Mouse (Mus musculus) intestine, postnatal 0 days (tissue): ENCODE measurements around the gene Gm29797. TPM values are rescaled to one million over a fixed set of nuclear protein-coding genes. Genes with fewer than 3 reads are reported as not detected.
A peak's percentile ranks its signal among the peaks of the same experiment; 100 is the strongest.

Source experiments
- ATAC-seq: fragments of 200-750 bp; cut with Nextera tagmentation; 2 replicates; pipeline ENCODE4 v1.8.0; 2017; ENCODE audit warnings: mild to moderate bottlenecking, moderate TSS enrichment, moderate library complexity
- H3K27ac ChIP-seq: fragments of 300-500 bp; sonication (generic); 2 replicates; pipeline ENCODE4 v1.5.1; 2014; ENCODE audit warnings: mild to moderate bottlenecking, low read depth, low read length, moderate library complexity
- H3K27me3 ChIP-seq: fragments of 300-500 bp; sonication (generic); replicated peaks from 2 replicates; pipeline ENCODE4 v1.6.1; 2014; ENCODE audit warnings: low read length, mixed read lengths; ENCODE audit not compliant: control insufficient read depth, insufficient read depth
- H3K36me3 ChIP-seq: fragments of 300-500 bp; sonication (generic); 2 replicates; pipeline ENCODE4 v1.6.1; 2014; ENCODE audit warnings: mild to moderate bottlenecking, moderate library complexity; ENCODE audit not compliant: control insufficient read depth, insufficient read depth
- H3K4me1 ChIP-seq: fragments of 300-500 bp; sonication (generic); replicated peaks from 2 replicates; pipeline ENCODE4 v1.6.1; 2014; ENCODE audit warnings: antibody characterized with exemption, low read length, mixed read lengths; ENCODE audit not compliant: control insufficient read depth, insufficient read depth
- H3K4me2 ChIP-seq: fragments of 300-500 bp; sonication (generic); replicated peaks from 2 replicates; pipeline ENCODE4 v1.6.1; 2014; ENCODE audit warnings: low read depth, mild to moderate bottlenecking, moderate library complexity
- H3K4me3 ChIP-seq: fragments of 300-500 bp; sonication (generic); 2 replicates; pipeline ENCODE4 v1.5.1; 2014; ENCODE audit warnings: low read depth, low read length
- H3K9ac ChIP-seq: fragments of 300-500 bp; sonication (generic); 2 replicates; pipeline ENCODE4 v1.6.1; 2014; ENCODE audit warnings: mild to moderate bottlenecking, low read depth, low read length
- H3K9me3 ChIP-seq: fragments of 300-500 bp; sonication (generic); 2 replicates; pipeline ENCODE4 v1.6.1; 2016; ENCODE audit warnings: mixed run types; ENCODE audit not compliant: control insufficient read depth
- CTCF ChIP-seq: sonication (generic); IDR thresholded peaks from 2 replicates; pipeline ENCODE4 v1.5.1; 2016; ENCODE audit warnings: low read depth, mild to moderate bottlenecking, control low read depth, antibody characterized with exemption, moderate library complexity
- WGBS: fragments of 180-500 bp; shearing (Covaris S2); extraction: QIAGEN DNeasy Blood & Tissue Kit; methylation state at CpG from one replicate; pipeline ENCODE4 v1.1.7; 2014; 5-methylcytosine and 5-hydroxymethylcytosine counted together
- polyA plus RNA-seq: library from polyadenylated mRNA; unstranded; fragments of >200 nt; fragmentation: Nextera tagmentation; extraction: Ambion mirVana; gene quantifications from 2 replicates; pipeline ENCODE4 v1.2.1, GENCODE M21; 2015

Gm29797 gene
- polyA plus RNA-seq, 1 experiment from 2014 or later: 0.26 TPM

DNA sequence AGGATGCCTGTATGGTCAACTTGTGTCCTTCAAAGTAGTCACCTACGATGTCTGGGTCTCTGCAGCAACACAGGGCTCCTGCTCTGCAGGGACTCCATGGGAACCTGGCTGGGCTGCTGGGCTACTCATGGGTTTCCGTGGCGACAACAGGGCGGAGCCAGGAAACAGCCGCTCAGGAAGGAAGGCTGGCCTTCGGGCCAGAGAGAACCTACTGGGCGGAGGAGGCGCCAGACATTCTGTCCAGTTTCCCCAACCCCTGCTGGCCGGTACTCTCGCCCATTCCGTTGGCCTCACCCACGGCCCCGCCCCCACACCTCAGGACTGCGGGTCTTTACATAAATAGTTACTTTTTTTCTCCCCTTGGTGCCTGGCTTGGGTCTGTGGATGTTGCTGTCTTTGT, 18.6 kb downstream of the Gm29797 start:
- no peak overlapping the region; the same call in 1 of the 2 replicates for H3K4me2 ChIP-seq
- no peak for ATAC-seq
- no peaks in the 10 kb centered on the region; the same call in 1 of the 2 replicates for H3K36me3 ChIP-seq
- H3K4me3 ChIP-seq: 0 out of 2 replicates have a peak overlapping the region, but pooled peaks have one; percentile 5
- TF ChIP-seq CTCF: no peak
- WGBS: 6% methylated on average over 14 of the region's 14 CpGs
- peaks cover 63% of the 10 kb centered on the region for H3K27me3 ChIP-seq
- no peaks in the 10 kb centered on the region for H3K9me3 ChIP-seq
- 0 out of 2 replicates have a peak, but pooled peaks cover under 1% of the 10 kb centered on the region for H3K4me1 ChIP-seq
- no peak overlapping the region for H3K9ac ChIP-seq
- H3K27ac ChIP-seq: 0 out of 2 replicates have a peak overlapping the region, but pooled peaks have one; percentile 8

GRCm38 (mm10) chr2:181676424-181676823, 19.6 kb downstream of the Gm29797 start:
- Histone ChIP-seq H3K36me3 (no peaks in the 10 kb centered on the region; the same call in 1 of the 2 replicates), H3K27ac (peak overlapping the region; percentile 28; the same call in 1 of the 2 replicates), H3K9me3 (no peaks in the 10 kb centered on the region), H3K9ac (no peak overlapping the region), H3K27me3 (peaks cover 53% of the 10 kb centered on the region), H3K4me2 (no peak overlapping the region), H3K4me1 (0 out of 2 replicates have a peak, but pooled peaks cover 6% of the 10 kb centered on the region), H3K4me3 (no peak overlapping the region)
- ATAC-seq: no peak
- peak; percentile 36; the same call in 1 of the 2 replicates for TF ChIP-seq CTCF
- WGBS: 73% methylated on average over 2 of the region's 2 CpGs

- Histone ChIP-seq H3K27ac (no peak overlapping the region; the same call in 1 of the 2 replicates), H3K27me3 (peaks cover 45% of the 10 kb centered on the region), H3K9me3 (no peaks in the 10 kb centered on the region), H3K4me3 (no peak overlapping the region), H3K9ac (no peak overlapping the region), H3K36me3 (no peaks in the 10 kb centered on the region; the same call in 1 of the 2 replicates), H3K4me2 (no peak overlapping the region), H3K4me1 (0 out of 2 replicates have a peak, but pooled peaks cover 6% of the 10 kb centered on the region)
- no peak for ATAC-seq
- TF ChIP-seq CTCF: peak; percentile 23
- WGBS: 76% methylated on average over 5 of the region's 5 CpGs
Measured at GRCm38 (mm10) chr2:181677096-181677754, 20.4 kb downstream of the Gm29797 start.

GRCm38 (mm10) chr2:181677755-181678098, 20.9 kb downstream of the Gm29797 start:
- H3K4me2 ChIP-seq: no peak overlapping the region
- H3K4me3 ChIP-seq: no peak overlapping the region
- H3K36me3 ChIP-seq: no peaks in the 10 kb centered on the region
- no peaks in the 10 kb centered on the region for H3K9me3 ChIP-seq
- peaks cover 40% of the 10 kb centered on the region for H3K27me3 ChIP-seq
- H3K9ac ChIP-seq: no peak overlapping the region
- H3K4me1 ChIP-seq: 0 out of 2 replicates have a peak, but pooled peaks cover 6% of the 10 kb centered on the region
- ATAC-seq: no peak
- 56% methylated on average over 3 of the region's 3 CpGs for WGBS
- H3K27ac ChIP-seq: no peak overlapping the region
- TF ChIP-seq CTCF: no peak

- TF ChIP-seq CTCF: peak; percentile 99
- H3K36me3 ChIP-seq: no peaks in the 10 kb centered on the region
- 0 out of 2 replicates have a peak, but pooled peaks cover 6% of the 10 kb centered on the region for H3K4me1 ChIP-seq
- no peak overlapping the region for H3K9ac ChIP-seq
- ATAC-seq: peak; percentile 79
- no peak overlapping the region for H3K4me3 ChIP-seq
- no peak overlapping the region for H3K4me2 ChIP-seq
- no peaks in the 10 kb centered on the region for H3K9me3 ChIP-seq
- H3K27ac ChIP-seq: no peak overlapping the region
- H3K27me3 ChIP-seq: peaks cover 31% of the 10 kb centered on the region
- 48% methylated on average over 1 of the region's 1 CpGs for WGBS
Measured at GRCm38 (mm10) chr2:181678780-181679179, 21.9 kb downstream of the Gm29797 start.

DNA sequence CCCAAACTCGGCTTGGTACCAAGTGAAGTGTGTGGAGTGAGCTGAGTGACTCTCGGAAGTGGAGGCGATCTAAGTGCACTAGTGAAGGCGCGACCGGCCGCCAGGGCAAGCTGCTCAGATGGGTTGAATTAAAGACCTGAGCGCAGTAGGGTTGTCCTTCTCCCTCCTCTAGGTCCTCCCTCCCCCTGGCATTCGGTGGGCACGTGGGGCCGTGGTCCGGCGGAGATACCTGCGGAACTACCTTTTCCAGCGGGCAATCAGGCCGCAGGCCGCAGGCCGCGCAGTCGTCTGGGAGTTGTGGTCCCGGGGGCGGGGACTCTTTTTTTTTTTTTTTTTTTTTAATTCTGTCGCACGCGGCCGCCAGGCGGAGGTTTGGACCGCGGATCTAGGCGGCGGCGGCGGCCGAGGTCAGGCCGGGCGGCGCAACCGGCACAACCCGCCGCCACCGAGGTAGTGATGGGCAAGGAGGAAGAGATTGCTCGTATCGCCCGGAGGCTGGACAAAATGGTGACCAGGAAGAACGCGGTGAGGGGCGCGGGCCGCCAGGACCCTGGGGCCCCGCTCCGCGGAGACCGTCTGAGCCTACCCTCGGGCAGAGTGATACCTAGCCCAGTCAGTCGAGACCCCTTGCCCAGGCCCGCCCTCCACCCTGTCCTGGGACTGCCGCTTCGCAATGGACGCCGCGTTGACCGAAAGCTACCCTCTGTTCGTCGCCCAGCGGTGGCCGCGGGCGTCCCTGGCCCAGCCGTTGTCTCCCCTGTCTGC, 23.3 kb downstream of the Gm29797 start, which contains the start of gene Tcea2:
TSS of gene Tcea2 (plus strand) at position 360 of the 765 bp plus-strand sequence.
- peak within 1 kb of the TSS; percentile 96 for H3K4me2 ChIP-seq
- H3K9ac ChIP-seq: peak within 1 kb of the TSS; percentile 71
- peak within 1 kb of the TSS; percentile 65 for H3K4me3 ChIP-seq
- WGBS: under 1% methylated on average over 57 of the region's 69 CpGs
- peak; percentile 47 for TF ChIP-seq CTCF
- 0 out of 2 replicates have a peak, but pooled peaks cover 6% of the 10 kb centered on the region for H3K4me1 ChIP-seq
- no peaks in the 10 kb centered on the region for H3K36me3 ChIP-seq
- peak; percentile 45 for ATAC-seq
- no peak within 1 kb of the TSS for H3K27ac ChIP-seq
- H3K27me3 ChIP-seq: peaks cover 20% of the 10 kb centered on the region
- no peaks in the 10 kb centered on the region for H3K9me3 ChIP-seq
